Mouse (Mus musculus) spleen, postnatal 10 days (tissue): ENCODE data around the gene Fen1.
"Not testable (repeated sequence)": the region's sequence is repeated elsewhere in the genome, so short reads cannot be mapped to it uniquely, and the experiment has no call there.

ENCODE experiments used
- DNase-seq, 2 experiments: peaks; one replicate each; pipeline ENCODE4 v3.0.0; 2021 to 2022; ENCODE audit warnings: low spot score in 2 of 2

Gene Fen1

DNA sequence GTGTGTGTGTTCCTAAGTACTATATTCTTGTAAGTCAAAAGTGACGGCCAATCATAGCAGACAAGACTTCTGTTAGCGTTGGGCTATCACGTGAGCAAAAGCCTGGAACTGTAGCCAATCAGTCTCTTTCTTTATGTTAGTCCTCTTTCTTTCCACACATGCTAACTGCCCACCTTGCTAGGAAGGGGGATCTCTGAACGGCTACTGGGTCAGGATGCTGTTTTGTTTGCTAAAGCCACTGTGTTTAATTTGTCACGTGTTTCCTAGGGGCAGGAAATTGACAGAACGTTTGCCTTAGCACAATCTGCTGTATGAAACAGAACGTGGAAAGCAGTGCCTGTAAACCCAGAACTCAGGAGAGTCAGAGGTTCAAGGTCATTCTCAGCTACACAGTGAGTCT is 21.8 kb downstream of the Fen1 start:
- DNase-seq: no peak

DNA sequence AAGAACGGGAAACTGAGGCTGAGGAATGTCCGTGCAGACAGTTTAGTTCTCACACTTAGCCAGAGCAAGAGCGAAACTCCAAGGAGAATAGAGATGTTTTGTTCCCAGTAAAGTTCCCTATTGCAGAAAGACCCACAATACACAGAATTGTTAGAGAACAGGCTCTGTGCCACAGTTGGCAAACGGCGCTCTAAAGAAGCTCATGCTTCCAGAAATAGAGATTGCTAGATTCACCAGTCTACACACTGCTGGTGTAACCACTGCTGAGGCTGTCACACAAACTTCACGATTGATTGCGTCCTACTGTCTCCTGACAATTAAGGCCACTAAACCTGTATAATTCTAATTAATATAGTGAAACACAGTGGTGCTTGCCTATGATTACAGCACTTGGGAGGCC is 22.7 kb downstream of the Fen1 start:
- no peak for DNase-seq

GRCm38 (mm10) chr19:10176941-10177372 is 27.0 kb downstream of the Fen1 start:
- no peak for DNase-seq

DNA sequence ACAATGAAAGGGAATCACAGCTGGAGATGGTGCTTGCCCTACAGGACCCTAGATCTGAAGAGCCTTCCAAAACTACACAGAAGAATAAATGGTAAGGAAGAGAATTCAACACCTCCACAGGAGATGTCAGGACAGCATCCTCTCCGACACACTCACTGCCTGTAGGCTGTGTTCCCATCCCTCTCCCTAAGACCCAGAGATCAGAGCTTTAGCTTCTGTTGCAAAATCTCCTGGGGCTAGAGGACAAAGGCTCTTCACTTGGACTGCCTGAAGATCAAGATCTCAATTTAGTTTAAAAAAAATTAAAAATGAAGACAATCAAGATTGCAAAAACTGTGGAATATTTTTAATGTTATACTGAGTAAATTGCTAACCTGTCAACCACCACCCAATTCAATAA is 27.5 kb downstream of the Fen1 start:
- peak in 1 of 2 experiments; percentile 2 for DNase-seq

DNA sequence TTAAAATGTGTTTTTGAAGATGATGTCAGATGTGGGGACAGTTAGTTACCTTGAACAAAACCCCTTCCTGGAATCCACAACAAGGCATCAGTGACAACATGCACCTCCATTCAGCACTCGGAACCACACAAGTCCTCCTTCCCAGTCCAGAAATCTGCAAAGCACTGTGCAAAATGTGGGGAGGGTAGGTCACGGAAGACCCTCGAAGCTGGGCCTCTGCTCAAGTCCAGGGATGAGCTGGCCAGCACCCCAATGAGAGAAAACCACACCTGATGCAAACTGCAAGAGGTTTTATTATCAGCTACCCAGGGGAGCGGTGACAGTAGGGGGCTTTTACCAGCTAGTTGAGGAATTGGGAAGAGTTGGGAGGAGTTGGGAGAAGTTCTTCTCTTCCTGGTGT is 29.0 kb downstream of the Fen1 start:
- DNase-seq: peak in 1 of 2 experiments; percentile 8

DNA sequence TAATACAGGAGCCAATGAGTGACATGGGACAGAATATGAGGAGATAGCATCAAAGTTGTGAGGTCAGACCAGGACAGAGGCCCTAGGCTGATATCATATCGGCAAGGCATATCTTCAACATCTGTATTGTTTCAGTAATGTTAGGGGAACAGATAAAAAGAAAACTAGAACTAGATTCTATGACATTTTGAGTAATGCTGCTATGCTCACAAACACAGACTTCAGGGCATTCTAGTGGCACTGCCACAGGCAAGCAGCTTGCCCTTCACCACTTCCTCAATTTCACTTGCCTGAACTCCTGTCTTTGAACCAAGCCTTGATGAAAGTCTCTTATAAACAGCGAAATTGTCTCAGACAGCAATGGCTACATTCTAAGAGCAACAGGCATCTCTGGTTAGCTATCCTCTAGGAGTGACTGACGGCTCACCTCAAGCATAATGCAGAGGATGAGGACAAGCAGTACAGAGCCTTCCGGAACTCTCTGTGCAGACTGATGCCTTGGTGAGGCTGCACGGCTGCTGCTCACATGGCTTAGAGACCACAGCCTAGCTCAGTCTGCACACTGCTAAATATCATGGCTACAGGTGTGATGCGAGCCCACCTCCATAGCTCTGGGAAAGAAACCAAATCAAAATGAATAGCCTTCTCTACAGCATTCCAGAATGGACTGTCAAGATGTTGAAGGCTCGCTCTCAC is 30.0 kb downstream of the Fen1 start:
- DNase-seq: peak; percentile 33 to 42

DNA sequence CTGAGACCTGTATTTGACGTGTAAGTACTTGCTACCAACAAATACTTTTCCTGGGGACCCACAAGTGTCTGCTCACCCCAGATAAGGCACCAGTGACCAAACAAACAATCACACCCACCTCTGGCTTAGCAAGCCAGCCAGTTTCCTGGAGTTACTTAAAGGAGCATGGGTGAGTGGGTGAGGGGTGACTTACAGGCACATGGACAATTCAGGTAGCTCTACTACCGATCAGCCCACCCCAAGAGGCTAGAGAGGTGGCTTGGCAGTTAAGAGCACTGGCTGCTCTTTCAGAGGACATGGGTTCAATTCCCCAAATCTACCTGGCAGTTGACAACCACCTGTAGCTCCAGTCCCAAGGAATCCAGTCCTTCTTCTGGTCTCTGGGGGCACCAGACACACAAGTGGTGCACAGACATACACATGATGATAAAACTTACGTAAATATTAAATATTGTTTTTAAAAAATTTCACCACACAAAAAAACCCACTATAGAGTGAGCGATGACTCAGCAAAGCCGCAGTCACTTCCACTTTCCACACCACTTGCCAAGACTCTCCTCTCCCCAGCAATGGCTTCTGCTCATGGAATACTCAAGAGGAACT is 30.8 kb downstream of the Fen1 start:
- DNase-seq: peak; percentile 66

DNA sequence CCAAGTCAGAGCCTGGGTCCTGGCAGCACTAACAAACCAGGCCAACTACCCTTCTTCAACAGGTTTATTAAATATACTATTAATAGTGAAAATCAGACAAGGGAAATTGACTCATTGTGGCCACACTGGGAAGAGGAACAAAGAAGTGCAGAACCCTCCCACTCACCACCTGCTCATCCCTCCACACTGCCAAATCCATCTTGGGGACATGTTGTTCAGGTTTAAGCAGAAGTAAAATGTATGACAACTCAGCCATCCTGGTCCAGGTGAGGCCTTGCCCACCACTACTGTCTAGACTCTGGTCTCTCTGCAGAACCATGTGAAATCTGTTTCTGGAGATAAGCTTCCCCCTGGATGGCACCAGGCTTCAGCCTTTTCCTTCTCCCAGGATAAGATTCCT is 32.1 kb downstream of the Fen1 start:
- peak in 1 of 2 experiments; percentile 15 for DNase-seq

DNA sequence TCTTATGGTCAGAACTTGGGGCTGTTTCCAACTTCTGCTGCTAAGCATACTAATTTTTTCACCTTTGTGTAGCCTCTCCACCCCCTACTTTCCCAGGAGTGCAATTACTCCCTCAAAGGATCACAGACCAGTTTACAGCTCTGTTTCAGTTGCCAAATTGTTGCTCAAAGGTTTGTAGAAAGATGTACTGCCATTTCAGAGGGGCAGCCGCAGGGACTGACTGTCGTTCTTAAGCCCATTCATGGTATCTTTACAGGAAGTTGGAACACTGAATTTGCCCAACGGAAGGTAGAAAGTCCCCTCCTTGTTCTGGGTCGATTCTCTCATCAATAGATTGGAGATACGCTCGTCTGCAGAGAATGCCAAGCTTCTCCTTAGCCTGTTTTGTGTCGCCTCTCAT is 32.6 kb downstream of the Fen1 start:
- DNase-seq: no peak

- no peak for DNase-seq
These were observed 33.5 kb downstream of the Fen1 start for GRCm38 (mm10) chr19:10170466-10170865.

GRCm38 (mm10) chr19:10169692-10170330 is 34.2 kb downstream of the Fen1 start:
- DNase-seq: not testable (repeated sequence)

GRCm38 (mm10) chr19:10169179-10169578 is 34.8 kb downstream of the Fen1 start:
- DNase-seq: no peak

DNA sequence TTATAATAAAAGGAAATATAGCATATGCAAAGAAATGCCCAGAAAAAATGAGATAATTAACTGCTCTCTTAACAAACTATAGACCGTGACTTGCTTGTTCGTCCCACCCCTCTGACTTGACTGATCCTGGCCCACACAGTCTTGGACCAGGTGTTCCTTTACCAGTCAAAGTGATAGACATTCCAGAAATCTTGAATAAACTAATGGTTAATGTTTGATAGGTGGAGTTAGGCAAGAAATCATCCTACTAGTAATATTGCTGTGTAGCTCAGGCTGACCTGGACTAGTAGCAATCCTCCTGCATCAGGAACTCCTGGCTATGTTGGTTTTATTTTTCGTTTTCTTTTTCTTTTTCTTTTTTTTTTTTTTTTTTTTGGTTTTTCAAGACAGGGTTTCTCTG is 35.5 kb downstream of the Fen1 start:
- DNase-seq: no peak

GRCm38 (mm10) chr19:10167951-10168350 is 36.0 kb downstream of the Fen1 start:
- peak in 1 of 2 experiments; percentile 1 for DNase-seq

GRCm38 (mm10) chr19:10167112-10167511 is 36.9 kb downstream of the Fen1 start:
- peak in 1 of 2 experiments; percentile 5 for DNase-seq

DNA sequence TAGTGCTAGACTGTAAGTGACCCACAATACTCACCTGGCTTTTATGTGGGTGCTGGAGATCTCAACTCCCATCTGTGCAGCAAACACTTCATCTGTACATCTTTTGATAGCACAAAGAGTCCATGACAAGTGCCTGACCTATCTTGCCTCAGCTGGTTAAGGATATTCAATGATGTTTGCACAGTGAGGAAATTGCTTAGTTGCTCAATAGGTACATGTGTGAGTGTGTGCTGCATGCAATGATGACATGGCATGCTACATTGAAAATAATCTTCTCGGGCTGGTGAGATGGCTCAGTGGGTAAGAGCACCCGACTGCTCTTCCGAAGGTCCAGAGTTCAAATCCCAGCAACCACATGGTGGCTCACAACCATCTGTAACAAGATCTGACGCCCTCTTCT is 38.0 kb downstream of the Fen1 start:
- DNase-seq: peak in 1 of 2 experiments; percentile 0

GRCm38 (mm10) chr19:10163896-10164295 is 40.1 kb downstream of the Fen1 start:
- DNase-seq: no peak

- no peak for DNase-seq
These were observed 46.2 kb downstream of the Fen1 start for GRCm38 (mm10) chr19:10157725-10158124.

GRCm38 (mm10) chr19:10149189-10149588 is 54.8 kb downstream of the Fen1 start:
- no peak for DNase-seq
